Mouse (Mus musculus) heart, postnatal 0 days (tissue): Measurements from ENCODE around the gene Dock8.

Source experiments
- CTCF ChIP-seq: IDR thresholded peaks from 2 replicates; pipeline ENCODE4 v1.5.1; 2016; ENCODE audit warnings: antibody characterized with exemption, control low read depth, low read depth
- EP300 ChIP-seq: IDR thresholded peaks from 2 replicates; pipeline ENCODE4 v1.6.1; 2016; ENCODE audit warnings: antibody characterized with exemption, low read depth

GRCm38 (mm10) chr19:25082839-25083238, 83.5 kb downstream of the Dock8 start:
- TF ChIP-seq CTCF = no peak
- no peak for TF ChIP-seq EP300
